Mouse (Mus musculus) CH12.LX (cell line): Measurements from ENCODE around the gene Ank3. TPM values are rescaled to one million over a fixed set of nuclear protein-coding genes. Genes with fewer than 3 reads are reported as not detected.

Experiments
- DNase-seq: peaks from one replicate; pipeline ENCODE4 v3.0.0-alpha.2; 2013; ENCODE audit errors: extremely low read depth
- H3K27ac ChIP-seq: 2 replicates; pipeline ENCODE4 v1.5.1; 2012; ENCODE audit warnings: low read depth, mild to moderate bottlenecking, control low read depth, moderate library complexity; ENCODE audit not compliant: insufficient read depth
- H3K27me3 ChIP-seq: replicated peaks from 2 replicates; pipeline ENCODE3; 2012; ENCODE audit warnings: inconsistent platforms
- H3K36me3 ChIP-seq, 2 experiments: replicated peaks in 1 of 2; 2 replicates each; pipeline versions ENCODE3 to v1.6.1; 2012; ENCODE audit warnings: inconsistent platforms in 1 of 2, low read length in 1 of 2, mild to moderate bottlenecking in 1 of 2, mixed read lengths in 1 of 2, moderate library complexity in 1 of 2; ENCODE audit not compliant: control insufficient read depth in 1 of 2, insufficient read depth in 1 of 2
- H3K4me1 ChIP-seq, 2 experiments: 2 replicates each; pipeline ENCODE4 v1.6.1; 2012; ENCODE audit warnings: inconsistent platforms in 1 of 2, moderate library complexity in 1 of 2; ENCODE audit not compliant: insufficient read depth in 2 of 2, control insufficient read depth in 1 of 2
- H3K4me2 ChIP-seq: 2 replicates; pipeline ENCODE4 v1.6.1; 2012; ENCODE audit warnings: low read depth, mild to moderate bottlenecking, control low read depth; ENCODE audit not compliant: poor library complexity, insufficient read depth, severe bottlenecking
- H3K4me3 ChIP-seq, 3 experiments: fragments of 150-350 bp in 1 of 3; sonication (generic) in 1 of 3; replicated peaks in 1 of 3; 2 replicates each; pipeline versions ENCODE3 to v1.5.1; 2011 to 2012; ENCODE audit warnings: low read depth in 2 of 3, low read length in 2 of 3, mild to moderate bottlenecking in 2 of 3, moderate library complexity in 2 of 3, control low read depth in 1 of 3, improper control_type of control experiment in 1 of 3, inconsistent platforms in 1 of 3, mixed read lengths in 1 of 3; ENCODE audit not compliant: poor library complexity in 1 of 3
- H3K79me2 ChIP-seq: replicated peaks from 2 replicates; pipeline ENCODE4 v1.6.1; 2012; ENCODE audit warnings: mild to moderate bottlenecking, moderate library complexity; ENCODE audit not compliant: control insufficient read depth, poor library complexity, insufficient read depth, severe bottlenecking; ENCODE audit errors: extremely low read depth
- H3K9ac ChIP-seq: 2 replicates; pipeline ENCODE4 v1.6.1; 2012; ENCODE audit warnings: low read depth, mild to moderate bottlenecking, control low read depth, moderate library complexity; ENCODE audit not compliant: insufficient read depth
- H3K9me3 ChIP-seq: replicated peaks from 2 replicates; pipeline ENCODE3; 2012; ENCODE audit warnings: low read length, inconsistent platforms, mixed read lengths
- CHD2 ChIP-seq: IDR thresholded peaks from 2 replicates; pipeline ENCODE4 v1.6.1; 2011; ENCODE audit warnings: low read length, improper control_type of control experiment
- EP300 ChIP-seq: IDR thresholded peaks from 2 replicates; pipeline ENCODE4 v1.6.1; 2011; ENCODE audit warnings: low read length, improper control_type of control experiment
- IRF4 ChIP-seq: IDR thresholded peaks from 2 replicates; pipeline ENCODE4 v1.6.1; 2014; ENCODE audit warnings: low read depth, mild to moderate bottlenecking, inconsistent platforms, low read length, improper control_type of control experiment
- MYC ChIP-seq: IDR thresholded peaks from 2 replicates; pipeline ENCODE4 v1.6.1; 2011; ENCODE audit warnings: low read depth, mild to moderate bottlenecking, improper control_type of control experiment, low read length
- POLR2AphosphoS2 ChIP-seq: IDR thresholded peaks from 2 replicates; pipeline ENCODE4 v1.6.1; 2011; ENCODE audit warnings: low read depth, low read length, improper control_type of control experiment
- RCOR1 ChIP-seq: conservative IDR thresholded peaks from 2 replicates; pipeline ENCODE4 v1.6.1; 2012; ENCODE audit warnings: low read depth, mild to moderate bottlenecking, inconsistent platforms, low read length, improper control_type of control experiment
- USF1 ChIP-seq: IDR thresholded peaks from 2 replicates; pipeline ENCODE4 v1.6.1; 2014; ENCODE audit warnings: low read depth, mild to moderate bottlenecking, inconsistent platforms, low read length, improper control_type of control experiment
- ZMIZ1 ChIP-seq: IDR thresholded peaks from 2 replicates; pipeline ENCODE4 v1.6.1; 2012; ENCODE audit warnings: low read depth, mild to moderate bottlenecking, inconsistent platforms, low read length, improper control_type of control experiment
- ZNF384 ChIP-seq: IDR thresholded peaks from 2 replicates; pipeline ENCODE4 v1.6.1; 2012; ENCODE audit warnings: low read depth, low read length, improper control_type of control experiment, inconsistent platforms
- dilution Hi-C: fragments of 300-500 bp; cut with MboI; formaldehyde crosslinking; loops from 2 replicates; pipeline ENCODE4 v1.14.3; 2020; ENCODE audit warnings: low sequenced_read_pairs; ENCODE audit not compliant: extremely low pct_unique_long_range_greater_than_20kb, extremely low pct_ligation_motif_present
- in situ Hi-C: fragments of 300-500 bp; cut with MboI; formaldehyde crosslinking; loops from 3 replicates; pipeline ENCODE4 v1.14.3; 2019; ENCODE audit warnings: low sequenced_read_pairs, low pct_ligation_motif_present, low pct_unique_long_range_greater_than_20kb, mixed read lengths
- polyA plus RNA-seq: library from polyadenylated mRNA; unstranded; fragments of >175 nt; gene quantifications from 2 replicates; pipeline ENCODE4 v1.2.1, GENCODE M21; 2012; ENCODE audit warnings: low read depth; ENCODE audit not compliant: insufficient read length
- total RNA-seq, 2 experiments: library from RNA; depleted of rRNA; stranded (reverse); fragments of 300-350 nt in 1 of 2; fragments of >200 nt in 1 of 2; gene quantifications; 2 replicates each; pipeline ENCODE4 v1.2.3; 2012 to 2014

Gene Ank3
- total and polyA plus RNA-seq, 3 experiments: 4.7 to 8.3 (median 6.2) TPM

GRCm38 (mm10) chr10:70071334-70071733 lies 672.8 kb downstream of the Ank3 start:
- Histone ChIP-seq H3K36me3 (no peaks in the 10 kb centered on the region), H3K79me2 (no peaks in the 10 kb centered on the region), H3K4me1 (peaks cover 0 to 3% of the 10 kb centered on the region in 2 experiments; a peak in 1 of 4 replicates), H3K9ac (no peak overlapping the region), H3K4me2 (no peak overlapping the region), H3K4me3 (no peak overlapping the region), H3K9me3 (peaks cover 3% of the 10 kb centered on the region), H3K27me3 (peaks cover 8% of the 10 kb centered on the region), H3K27ac (no peak overlapping the region)
- TF ChIP-seq USF1: no peak
- TF ChIP-seq POLR2AphosphoS2: no peak
- no peak for TF ChIP-seq ZNF384
- no peak for TF ChIP-seq IRF4
- TF ChIP-seq MYC: no peak
- no peak for TF ChIP-seq CHD2
- no peak for TF ChIP-seq RCOR1
- TF ChIP-seq ZMIZ1: no peak
- TF ChIP-seq EP300: no peak
- in situ Hi-C loops: no loop called here
- DNase-seq: no peak
- dilution Hi-C loops: no loop called here

Other genes with a start within 250 kb of the Ank3 start
- 12.2 and 13.3 TPM in 2 replicates for gene Rhobtb1, start 247.3 kb upstream of the Ank3 start, total RNA-seq (2012; rRNA removed)
- gene Rhobtb1, start 247.3 kb upstream of the Ank3 start, total RNA-seq (2014; rRNA removed): 2.7 and 3.4 TPM in 2 replicates
- 3.1 and 3.7 TPM in 2 replicates for gene Rhobtb1, start 247.3 kb upstream of the Ank3 start, polyA plus RNA-seq
- 0.84 and 0.85 TPM in 2 replicates for gene A930033H14Rik, start 185.7 kb upstream of the Ank3 start, total RNA-seq (2012; rRNA removed)
- gene A930033H14Rik, start 185.7 kb upstream of the Ank3 start, total RNA-seq (2014; rRNA removed): 0.13 and 0.15 TPM in 2 replicates
- 0.46 and 0.50 TPM in 2 replicates for gene A930033H14Rik, start 185.7 kb upstream of the Ank3 start, polyA plus RNA-seq
- gene Cdk1, start 45.8 kb upstream of the Ank3 start, total RNA-seq (2012; rRNA removed): 244 and 294 TPM in 2 replicates
- gene Cdk1, start 45.8 kb upstream of the Ank3 start, total RNA-seq (2014; rRNA removed): 768 and 838 TPM in 2 replicates
- gene Cdk1, start 45.8 kb upstream of the Ank3 start, polyA plus RNA-seq: 203 and 221 TPM in 2 replicates